In genomic region chr5:130029142-130029897, GRCm38 (mm10) we compare ENCODE assay signal across 8 mouse cellular contexts. TPM values are rescaled to one million over a fixed set of nuclear protein-coding genes. Genes with fewer than 3 reads are reported as not detected.
A peak's percentile ranks its signal among the peaks of the same experiment; 100 is the strongest.
DNase-seq lines count a peak whose midpoint lies in the region; ATAC-seq and TF ChIP-seq lines count a peak whose summit lies in the region.

Gene Asl (minus strand): TSS chr5:130029247.
Gene Crcp (plus strand): TSS chr5:130029290.

- 2% methylated on average over 51 of the region's 51 CpGs for WGBS in cerebellum, adult 2 months
- 2% methylated on average over 51 of the region's 51 CpGs for WGBS in forebrain, postnatal 0 days
- WGBS in lung, adult 2 months = 2% methylated on average over 51 of the region's 51 CpGs
- 3% methylated on average over 51 of the region's 51 CpGs for WGBS in neural tube, embryonic 15.5 days

- intact Hi-C loops in heart, postnatal 36 days (cut with DNase I) = loop anchor here (5.0 kb wide), 2 partner anchors 48 to 193 kb away; no protein-coding TSS in a partner anchor

- peak; percentile 61 for DNase-seq in MEL-GATA-1-ER (ENCODE audit: extremely low read depth, low read depth)
- DNase-seq in cerebellum, adult 2 months = peak; percentile 89 to 91
- DNase-seq in forebrain, postnatal 0 days = peak; percentile 91
- DNase-seq in heart, postnatal 36 days = peak; percentile 89 to 91
- DNase-seq in layer of hippocampus, adult 2 months (ENCODE audit: low spot score in 2 of 2) = peak; percentile 89 to 91
- DNase-seq in lung, adult 2 months = peak; percentile 87
- DNase-seq in testis, postnatal 14 days (ENCODE audit: low spot score) = peak; percentile 83

- H3K27ac ChIP-seq in cerebellum, adult 2 months (ENCODE audit: insufficient read depth, low read length) = peak within 1 kb of the TSS; percentile 83
- H3K27ac ChIP-seq in forebrain, postnatal 0 days (ENCODE audit: low read depth, low read length) = peak within 1 kb of the TSS; percentile 94
- H3K27ac ChIP-seq in layer of hippocampus, adult 2 months = peak within 1 kb of the TSS; percentile 90
- H3K27ac ChIP-seq in neural tube, embryonic 15.5 days (replicated peaks) = peak within 1 kb of the TSS; percentile 94

- no peaks in the 10 kb centered on the region for H3K36me3 ChIP-seq in forebrain, postnatal 0 days (ENCODE audit: insufficient read depth)
- H3K36me3 ChIP-seq in neural tube, embryonic 15.5 days = no peaks in the 10 kb centered on the region

- H3K27me3 ChIP-seq in cerebellum, adult 2 months (ENCODE audit: control insufficient read depth, insufficient read depth, low read length) = no peaks in the 10 kb centered on the region
- no peaks in the 10 kb centered on the region for H3K27me3 ChIP-seq in forebrain, postnatal 0 days (ENCODE audit: insufficient read depth, low read length)
- peaks cover 10% of the 10 kb centered on the region; the same call in 1 of the 2 replicates for H3K27me3 ChIP-seq in neural tube, embryonic 15.5 days (replicated peaks)

- peak within 1 kb of the TSS; percentile 82 for H3K9ac ChIP-seq in forebrain, postnatal 0 days
- peak within 1 kb of the TSS; percentile 81 for H3K9ac ChIP-seq in neural tube, embryonic 15.5 days (replicated peaks)

- peak within 1 kb of the TSS; percentile 52 for H3K4me2 ChIP-seq in forebrain, postnatal 0 days (ENCODE audit: low read depth)
- H3K4me2 ChIP-seq in neural tube, embryonic 15.5 days = peak within 1 kb of the TSS; percentile 71

- TF ChIP-seq POLR2A in cerebellum, adult 2 months (IDR thresholded peaks at IDR 0.05; ENCODE audit: borderline replicate concordance, insufficient read depth, low read length) = peak; percentile 77
- TF ChIP-seq POLR2A in lung, adult 2 months (IDR thresholded peaks at IDR 0.05; ENCODE audit: borderline replicate concordance, extremely low read depth, low read depth, low read length) = peak; percentile 83; the same call in 1 of the 2 replicates

- peak within 1 kb of the TSS; percentile 73 for H3K4me3 ChIP-seq in cerebellum, adult 2 months (replicated peaks; ENCODE audit: insufficient read depth, low read depth, low read length)
- peak within 1 kb of the TSS; percentile 64 for H3K4me3 ChIP-seq in forebrain, postnatal 0 days (ENCODE audit: low read depth, low read length)
- H3K4me3 ChIP-seq in layer of hippocampus, adult 2 months = peak within 1 kb of the TSS; percentile 86
- H3K4me3 ChIP-seq in lung, adult 2 months (replicated peaks; ENCODE audit: extremely low read depth, low read depth, low read length) = peak within 1 kb of the TSS; percentile 72
- peak within 1 kb of the TSS; percentile 79 for H3K4me3 ChIP-seq in neural tube, embryonic 15.5 days (replicated peaks)

- H3K9me3 ChIP-seq in forebrain, postnatal 0 days (ENCODE audit: low read length) = no peaks in the 10 kb centered on the region
- H3K9me3 ChIP-seq in neural tube, embryonic 15.5 days (replicated peaks) = no peaks in the 10 kb centered on the region

- no peak for TF ChIP-seq CTCF in cerebellum, adult 2 months (IDR thresholded peaks at IDR 0.05; ENCODE audit: borderline replicate concordance, insufficient read depth, low read depth, low read length)
- no peak for TF ChIP-seq CTCF in forebrain, postnatal 0 days (IDR thresholded peaks at IDR 0.05; ENCODE audit: low read depth)
- no peak for TF ChIP-seq CTCF in layer of hippocampus, adult 2 months (conservative IDR thresholded peaks at IDR 0.05)
- TF ChIP-seq CTCF in lung, adult 2 months (IDR thresholded peaks at IDR 0.05; ENCODE audit: insufficient read depth, low read length) = no peak

- H3K4me1 ChIP-seq in cerebellum, adult 2 months (ENCODE audit: control insufficient read depth, insufficient read depth, low read length) = no peaks in the 10 kb centered on the region
- H3K4me1 ChIP-seq in forebrain, postnatal 0 days (ENCODE audit: insufficient read depth) = 0 out of 2 replicates have a peak, but pooled peaks cover 7% of the 10 kb centered on the region
- H3K4me1 ChIP-seq in lung, adult 2 months (ENCODE audit: control insufficient read depth, insufficient read depth, low read length) = peaks cover 3% of the 10 kb centered on the region; the same call in 1 of the 2 replicates
- H3K4me1 ChIP-seq in neural tube, embryonic 15.5 days = peaks cover 23% of the 10 kb centered on the region

- ATAC-seq in forebrain, postnatal 0 days = peak; percentile 94
- ATAC-seq in neural tube, embryonic 15.5 days (ENCODE audit: low FRiP score) = peak; percentile 88

RNA-seq across cellular contexts. Expression of gene Asl, which starts in this region (rescaled TPM):
- 27.0 and 28.7 TPM in 2 replicates for polyA plus RNA-seq in cerebellum, adult 2 months (2012; rRNA removed)
- 28.7 and 33.2 TPM in 2 replicates for total RNA-seq in forebrain, postnatal 0 days (2014; rRNA removed)
- polyA plus RNA-seq in forebrain, postnatal 0 days (2015; fragmentation: Nextera tagmentation; extraction: Ambion mirVana) = 32.5 and 39.3 TPM in 2 replicates
- 1 to 10 TPM; 8.4 to 9.1 TPM for total RNA-seq in heart, postnatal 36 days (2021)
- total RNA-seq in layer of hippocampus, adult 2 months (2021) = 10 to 100 TPM; 18.2 to 27.3 TPM
- 22.1 and 27.3 TPM in 2 replicates for polyA plus RNA-seq in lung, adult 2 months (2012; rRNA removed)
- 38.7 and 46.2 TPM in 2 replicates for polyA plus RNA-seq in neural tube, embryonic 15.5 days (2015; fragmentation: Nextera tagmentation; extraction: Ambion mirVana)

RNA-seq across cellular contexts. Expression of gene Crcp, which starts in this region (rescaled TPM):
- 34.9 and 38.9 TPM in 2 replicates for polyA plus RNA-seq in cerebellum, adult 2 months (2012; rRNA removed)
- 63.2 and 69.1 TPM in 2 replicates for total RNA-seq in forebrain, postnatal 0 days (2014; rRNA removed)
- 87.1 and 91.2 TPM in 2 replicates for polyA plus RNA-seq in forebrain, postnatal 0 days (2015; fragmentation: Nextera tagmentation; extraction: Ambion mirVana)
- total RNA-seq in heart, postnatal 36 days (2021) = 10 to 100 TPM; 14.2 to 14.4 TPM
- total RNA-seq in layer of hippocampus, adult 2 months (2021) = 10 to 100 TPM; 35.6 to 35.7 TPM
- polyA plus RNA-seq in lung, adult 2 months (2012; rRNA removed) = 9.4 and 12.9 TPM in 2 replicates
- 73.4 and 80.4 TPM in 2 replicates for polyA plus RNA-seq in neural tube, embryonic 15.5 days (2015; fragmentation: Nextera tagmentation; extraction: Ambion mirVana)

Comparison
In these comparisons a context has a peak if more than half of its experiments do, and no peak if none do; other contexts are left out.
1. Peak in every context shown above with its lines: DNase-seq, ATAC-seq, H3K4me3 ChIP-seq and H3K27ac ChIP-seq.